Mouse (Mus musculus): ENCODE data around the gene Cdc27. TPM values are rescaled to one million over a fixed set of nuclear protein-coding genes. Genes with fewer than 3 reads are reported as not detected.

Cdc27 gene
- polyA plus RNA-seq, 1 experiment from 2014 or later: 49.3 TPM

DNA sequence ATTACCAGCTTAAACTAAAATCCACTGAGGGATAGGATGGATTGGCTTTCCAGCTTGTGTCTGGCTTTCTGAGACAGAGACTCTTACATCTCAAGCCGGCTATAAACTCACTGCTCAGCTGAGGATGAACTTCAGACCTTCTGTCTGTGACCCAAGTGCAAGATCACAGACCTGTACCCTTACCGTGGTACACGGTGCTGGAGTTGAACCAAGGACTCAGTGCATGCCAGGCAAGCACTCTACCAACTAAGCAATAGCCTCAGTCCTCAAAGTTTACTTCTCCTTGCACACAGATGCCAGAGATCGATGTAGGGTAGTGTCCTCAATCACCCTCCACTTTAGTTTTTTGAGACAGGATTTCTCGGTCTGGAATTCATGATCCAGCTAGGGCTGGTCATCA is 10.6 kb downstream of the Cdc27 start:
- Histone ChIP-seq H3K27ac (ENCODE audit: low read depth, low read length) (no peak overlapping the region), H3K36me3 (ENCODE audit: control insufficient read depth, insufficient read depth, low read length) (no peaks in the 10 kb centered on the region), H3K4me2 (ENCODE audit: low read depth, low read length) (no peak overlapping the region), H3K27me3 (ENCODE audit: control insufficient read depth, insufficient read depth, low read length) (no peaks in the 10 kb centered on the region), H3K4me3 (ENCODE audit: low read depth, low read length) (no peak overlapping the region), H3K4me1 (ENCODE audit: control insufficient read depth, insufficient read depth, low read length) (no peaks in the 10 kb centered on the region), H3K9ac (replicated peaks; ENCODE audit: low read depth, low read length) (no peak overlapping the region), H3K9me3 (ENCODE audit: control insufficient read depth, low read length) (no peaks in the 10 kb centered on the region)
- WGBS: 97% methylated on average over 5 of the region's 5 CpGs
- ATAC-seq (ENCODE audit: low read depth): no peak

DNA sequence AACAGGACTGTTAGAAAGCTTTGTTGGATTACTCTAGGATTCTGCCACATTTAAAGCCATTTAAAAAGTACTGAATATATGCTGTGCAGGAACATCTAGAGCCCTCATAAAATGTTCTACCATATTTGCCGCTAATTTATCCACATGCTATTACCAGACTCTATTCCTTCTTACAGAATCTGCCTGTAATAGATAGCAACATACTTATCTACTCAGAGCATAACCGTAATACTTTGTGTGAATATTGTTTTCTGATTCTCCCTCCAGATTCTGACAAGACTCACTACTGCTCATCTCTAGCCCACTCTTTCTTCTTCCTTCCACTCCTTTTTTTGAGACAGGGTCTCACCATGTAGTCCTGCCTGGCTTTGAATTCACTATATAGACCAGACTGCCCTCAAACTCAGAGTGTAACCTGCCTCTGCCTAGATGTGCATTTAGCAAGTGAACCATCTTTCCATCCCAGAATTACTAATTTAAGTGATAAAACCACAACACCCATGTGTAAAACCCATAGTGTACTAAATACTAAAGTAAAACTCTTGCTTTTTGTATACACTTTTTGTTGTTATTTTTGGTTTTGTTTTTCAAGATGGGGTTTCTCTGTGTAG is 12.4 kb downstream of the Cdc27 start:
- no peak for ATAC-seq (ENCODE audit: low read depth)
- H3K36me3 ChIP-seq (ENCODE audit: control insufficient read depth, insufficient read depth, low read length): peaks cover 15% of the 10 kb centered on the region

DNA sequence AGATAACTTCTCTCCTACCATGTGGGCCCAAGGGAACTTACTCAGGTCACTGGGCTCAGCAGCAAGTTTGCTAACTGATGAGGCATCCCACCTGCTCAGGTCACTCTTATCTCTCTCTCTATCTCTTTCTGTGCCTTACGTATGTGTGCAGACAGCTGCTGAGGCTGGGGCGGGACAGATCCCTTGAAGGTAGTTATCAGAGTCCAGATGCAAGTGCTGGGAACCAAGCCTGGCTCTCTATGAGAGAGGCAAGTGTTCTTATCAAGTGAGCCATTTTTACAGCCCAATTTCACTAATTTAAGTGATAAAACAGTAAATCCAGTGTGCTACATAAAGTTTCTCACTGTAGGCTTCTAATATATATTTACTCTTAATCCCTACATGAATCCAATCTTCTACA is 13.6 kb downstream of the Cdc27 start:
- no peak overlapping the region for H3K9ac ChIP-seq (replicated peaks; ENCODE audit: low read depth, low read length)
- H3K9me3 ChIP-seq (ENCODE audit: control insufficient read depth, low read length): no peaks in the 10 kb centered on the region
- peaks cover 23% of the 10 kb centered on the region for H3K36me3 ChIP-seq (ENCODE audit: control insufficient read depth, insufficient read depth, low read length)
- no peak overlapping the region for H3K4me2 ChIP-seq (ENCODE audit: low read depth, low read length)
- no peaks in the 10 kb centered on the region for H3K4me1 ChIP-seq (ENCODE audit: control insufficient read depth, insufficient read depth, low read length)
- no peaks in the 10 kb centered on the region for H3K27me3 ChIP-seq (ENCODE audit: control insufficient read depth, insufficient read depth, low read length)
- ATAC-seq (ENCODE audit: low read depth): no peak
- no peak overlapping the region for H3K27ac ChIP-seq (ENCODE audit: low read depth, low read length)
- WGBS: 95% methylated on average over 2 of the region's 2 CpGs
- H3K4me3 ChIP-seq (ENCODE audit: low read depth, low read length): no peak overlapping the region

More for the DNA sequence above, 12.4 kb downstream of the Cdc27 start:
- H3K27me3 ChIP-seq (ENCODE audit: control insufficient read depth, insufficient read depth, low read length): no peaks in the 10 kb centered on the region
- no peak overlapping the region for H3K27ac ChIP-seq (ENCODE audit: low read depth, low read length)
- H3K4me1 ChIP-seq (ENCODE audit: control insufficient read depth, insufficient read depth, low read length): no peaks in the 10 kb centered on the region
- no peak overlapping the region for H3K4me2 ChIP-seq (ENCODE audit: low read depth, low read length)
- H3K9me3 ChIP-seq (ENCODE audit: control insufficient read depth, low read length): no peaks in the 10 kb centered on the region
- H3K9ac ChIP-seq (replicated peaks; ENCODE audit: low read depth, low read length): no peak overlapping the region
- WGBS: 96% methylated on average over 2 of the region's 2 CpGs
- H3K4me3 ChIP-seq (ENCODE audit: low read depth, low read length): no peak overlapping the region

DNA sequence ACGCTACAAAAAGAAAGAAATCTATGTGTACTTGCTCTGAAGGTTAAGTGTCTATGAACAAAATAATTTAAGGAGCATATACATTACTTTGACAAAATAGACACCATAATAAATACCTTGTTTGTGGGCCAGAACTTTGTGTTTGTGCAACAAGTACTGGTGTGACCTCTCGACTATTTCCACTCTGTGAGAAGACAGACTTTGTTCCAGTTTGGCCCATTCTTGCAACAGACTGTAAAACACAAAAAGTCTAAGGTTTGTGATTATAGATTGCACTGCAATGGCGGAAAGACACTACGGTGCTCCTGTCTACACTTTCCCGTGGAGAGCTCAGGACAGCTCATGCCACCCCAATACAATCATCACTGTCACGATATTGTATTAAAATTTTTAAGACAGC is 24.5 kb downstream of the Cdc27 start:
- Histone ChIP-seq H3K9ac (replicated peaks; ENCODE audit: low read depth, low read length) (no peak overlapping the region), H3K27ac (ENCODE audit: low read depth, low read length) (no peak overlapping the region), H3K36me3 (ENCODE audit: control insufficient read depth, insufficient read depth, low read length) (peaks cover 40% of the 10 kb centered on the region), H3K4me3 (ENCODE audit: low read depth, low read length) (no peak overlapping the region), H3K4me2 (ENCODE audit: low read depth, low read length) (no peak overlapping the region), H3K9me3 (ENCODE audit: control insufficient read depth, low read length) (no peaks in the 10 kb centered on the region), H3K4me1 (ENCODE audit: control insufficient read depth, insufficient read depth, low read length) (no peaks in the 10 kb centered on the region), H3K27me3 (ENCODE audit: control insufficient read depth, insufficient read depth, low read length) (no peaks in the 10 kb centered on the region)
- no peak for ATAC-seq (ENCODE audit: low read depth)
- WGBS: 95% methylated on average over 6 of the region's 6 CpGs

DNA sequence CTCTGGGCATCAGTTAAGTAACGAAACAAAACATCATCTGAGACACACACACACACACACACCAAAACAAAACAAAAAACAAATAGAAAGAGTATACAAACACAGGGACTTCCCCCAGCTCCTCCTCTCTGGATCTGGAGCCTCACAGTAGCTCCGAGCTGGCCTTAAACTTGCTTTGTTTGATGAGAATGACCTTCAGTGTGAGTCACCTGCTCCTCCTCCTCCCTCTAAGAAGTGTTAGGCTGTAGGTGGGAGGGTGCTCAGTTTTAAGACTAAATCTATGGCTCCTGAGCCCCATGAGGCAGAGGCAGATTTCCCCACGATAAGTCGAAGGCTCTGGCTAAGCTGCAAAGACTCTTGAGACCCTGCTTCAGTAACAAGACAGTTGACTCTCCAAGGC is 38.0 kb downstream of the Cdc27 start:
- no peaks in the 10 kb centered on the region for H3K4me1 ChIP-seq (ENCODE audit: control insufficient read depth, insufficient read depth, low read length)
- H3K9me3 ChIP-seq (ENCODE audit: control insufficient read depth, low read length): no peaks in the 10 kb centered on the region
- 88% methylated on average over 4 of the region's 4 CpGs for WGBS
- no peak overlapping the region for H3K27ac ChIP-seq (ENCODE audit: low read depth, low read length)
- H3K4me3 ChIP-seq (ENCODE audit: low read depth, low read length): no peak overlapping the region
- no peaks in the 10 kb centered on the region for H3K27me3 ChIP-seq (ENCODE audit: control insufficient read depth, insufficient read depth, low read length)
- no peak for ATAC-seq (ENCODE audit: low read depth)
- peaks cover 43% of the 10 kb centered on the region for H3K36me3 ChIP-seq (ENCODE audit: control insufficient read depth, insufficient read depth, low read length)
- no peak overlapping the region for H3K9ac ChIP-seq (replicated peaks; ENCODE audit: low read depth, low read length)
- no peak overlapping the region for H3K4me2 ChIP-seq (ENCODE audit: low read depth, low read length)

DNA sequence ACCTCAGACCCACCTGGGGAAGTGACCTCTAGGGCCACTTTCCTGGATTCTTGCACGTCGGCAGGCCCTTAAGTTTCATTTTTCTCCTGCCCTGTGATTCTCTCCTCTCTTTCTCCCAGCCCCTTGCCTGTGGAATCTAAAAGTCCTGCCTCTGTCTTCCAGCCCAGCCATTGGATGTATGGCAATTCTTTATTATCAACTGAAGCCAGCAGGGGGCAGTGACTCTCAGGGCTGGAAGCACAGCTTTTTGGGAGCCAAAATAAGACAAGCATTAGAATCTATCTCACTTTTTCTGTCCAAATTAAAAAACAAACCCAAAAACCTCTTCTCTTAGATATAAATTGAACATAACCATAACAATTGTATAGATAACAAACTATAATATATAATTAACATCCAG is 39.8 kb downstream of the Cdc27 start:
- H3K9ac ChIP-seq (replicated peaks; ENCODE audit: low read depth, low read length): no peak overlapping the region
- no peak overlapping the region for H3K27ac ChIP-seq (ENCODE audit: low read depth, low read length)
- H3K4me2 ChIP-seq (ENCODE audit: low read depth, low read length): no peak overlapping the region
- no peaks in the 10 kb centered on the region for H3K4me1 ChIP-seq (ENCODE audit: control insufficient read depth, insufficient read depth, low read length)
- H3K36me3 ChIP-seq (ENCODE audit: control insufficient read depth, insufficient read depth, low read length): peaks cover 39% of the 10 kb centered on the region
- no peak overlapping the region for H3K4me3 ChIP-seq (ENCODE audit: low read depth, low read length)
- no peaks in the 10 kb centered on the region for H3K27me3 ChIP-seq (ENCODE audit: control insufficient read depth, insufficient read depth, low read length)
- WGBS: 94% methylated on average over 2 of the region's 2 CpGs
- ATAC-seq (ENCODE audit: low read depth): no peak
- no peaks in the 10 kb centered on the region for H3K9me3 ChIP-seq (ENCODE audit: control insufficient read depth, low read length)

DNA sequence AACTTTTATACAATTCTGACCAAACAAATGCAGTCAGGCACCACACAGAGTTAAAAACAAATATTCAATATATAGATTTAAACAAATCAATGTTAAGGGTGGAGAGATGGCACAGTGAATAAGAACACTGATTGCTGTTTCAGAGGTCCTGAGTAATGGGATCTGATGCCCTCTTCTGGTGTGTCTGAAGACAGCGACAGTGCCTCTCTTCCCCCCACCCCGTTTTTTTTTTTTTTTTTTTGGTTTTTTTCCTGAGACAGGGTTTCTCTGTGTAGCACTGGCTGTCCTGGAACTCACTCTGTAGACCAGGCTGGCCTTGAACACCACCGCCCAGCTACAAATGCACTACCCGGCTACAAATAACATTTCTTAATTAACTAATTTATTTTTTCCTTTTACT is 42.0 kb downstream of the Cdc27 start:
- Histone ChIP-seq H3K4me2 (ENCODE audit: low read depth, low read length) (no peak overlapping the region), H3K4me1 (ENCODE audit: control insufficient read depth, insufficient read depth, low read length) (no peaks in the 10 kb centered on the region), H3K27me3 (ENCODE audit: control insufficient read depth, insufficient read depth, low read length) (no peaks in the 10 kb centered on the region), H3K36me3 (ENCODE audit: control insufficient read depth, insufficient read depth, low read length) (peaks cover 36% of the 10 kb centered on the region), H3K9me3 (ENCODE audit: control insufficient read depth, low read length) (no peaks in the 10 kb centered on the region), H3K4me3 (ENCODE audit: low read depth, low read length) (no peak overlapping the region), H3K9ac (replicated peaks; ENCODE audit: low read depth, low read length) (no peak overlapping the region), H3K27ac (ENCODE audit: low read depth, low read length) (no peak overlapping the region)
- WGBS: 87% methylated on average over 4 of the region's 4 CpGs
- ATAC-seq (ENCODE audit: low read depth): no peak

DNA sequence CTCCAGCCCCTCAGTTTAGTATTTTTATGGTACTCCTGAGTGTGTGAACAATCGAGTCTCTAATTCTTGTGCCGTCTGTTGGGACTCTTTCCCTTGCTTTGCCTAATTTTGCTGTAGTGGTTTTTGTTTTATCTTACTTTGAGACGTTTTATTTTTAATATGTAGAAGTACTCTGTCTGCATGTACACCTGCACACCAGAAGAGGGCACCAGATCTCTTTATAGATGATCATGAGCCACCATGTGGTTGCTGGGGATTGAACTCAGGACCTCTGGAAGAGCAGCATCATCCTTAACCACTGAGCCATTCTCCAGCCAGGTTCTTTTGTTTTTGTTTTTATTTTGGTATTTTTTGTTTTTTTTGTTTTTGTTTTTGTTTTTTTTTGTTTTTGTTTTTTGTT is 62.1 kb downstream of the Cdc27 start:
- Histone ChIP-seq H3K27me3 (ENCODE audit: control insufficient read depth, insufficient read depth, low read length) (no peaks in the 10 kb centered on the region), H3K9ac (replicated peaks; ENCODE audit: low read depth, low read length) (no peak overlapping the region), H3K9me3 (ENCODE audit: control insufficient read depth, low read length) (no peaks in the 10 kb centered on the region), H3K4me3 (ENCODE audit: low read depth, low read length) (no peak overlapping the region), H3K36me3 (ENCODE audit: control insufficient read depth, insufficient read depth, low read length) (no peaks in the 10 kb centered on the region), H3K4me1 (ENCODE audit: control insufficient read depth, insufficient read depth, low read length) (no peaks in the 10 kb centered on the region), H3K27ac (ENCODE audit: low read depth, low read length) (no peak overlapping the region), H3K4me2 (ENCODE audit: low read depth, low read length) (no peak overlapping the region)
- ATAC-seq (ENCODE audit: low read depth): no peak
- 82% methylated on average over 3 of the region's 3 CpGs for WGBS

DNA sequence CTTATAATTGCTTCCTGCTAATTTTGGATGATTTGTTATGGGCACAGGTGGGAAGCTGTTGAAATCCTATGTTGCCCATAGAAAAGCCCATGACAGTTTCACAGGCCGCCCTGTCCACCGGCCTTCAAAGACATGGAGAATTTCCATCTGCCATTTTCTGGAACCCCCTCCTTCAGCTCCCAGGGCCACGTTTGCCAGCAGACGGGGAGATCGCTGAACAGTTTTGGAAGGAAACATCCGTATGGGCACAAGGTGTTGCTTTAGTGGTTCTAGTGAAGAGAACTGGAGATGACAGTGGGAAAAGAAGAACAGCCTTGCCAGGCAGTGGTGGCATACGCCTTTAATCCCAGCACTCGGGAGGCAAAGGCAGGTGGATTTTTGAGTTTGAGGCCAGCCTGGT is 68.4 kb downstream of the Cdc27 start:
- no peaks in the 10 kb centered on the region for H3K9me3 ChIP-seq (ENCODE audit: control insufficient read depth, low read length)
- no peak overlapping the region for H3K4me2 ChIP-seq (ENCODE audit: low read depth, low read length)
- ATAC-seq (ENCODE audit: low read depth): no peak
- WGBS: 94% methylated on average over 8 of the region's 8 CpGs
- no peak overlapping the region for H3K9ac ChIP-seq (replicated peaks; ENCODE audit: low read depth, low read length)
- H3K4me1 ChIP-seq (ENCODE audit: control insufficient read depth, insufficient read depth, low read length): no peaks in the 10 kb centered on the region
- no peaks in the 10 kb centered on the region for H3K27me3 ChIP-seq (ENCODE audit: control insufficient read depth, insufficient read depth, low read length)
- H3K36me3 ChIP-seq (ENCODE audit: control insufficient read depth, insufficient read depth, low read length): no peaks in the 10 kb centered on the region
- no peak overlapping the region for H3K4me3 ChIP-seq (ENCODE audit: low read depth, low read length)
- no peak overlapping the region for H3K27ac ChIP-seq (ENCODE audit: low read depth, low read length)

Data from neural tube, embryonic 14.5 days (tissue).